Mouse (Mus musculus): ENCODE results near the gene Olfr26.
"Not testable (repeated sequence)": the region's sequence is repeated elsewhere in the genome, so short reads cannot be mapped to it uniquely, and the experiment has no call there.

Olfr26 gene

DNA sequence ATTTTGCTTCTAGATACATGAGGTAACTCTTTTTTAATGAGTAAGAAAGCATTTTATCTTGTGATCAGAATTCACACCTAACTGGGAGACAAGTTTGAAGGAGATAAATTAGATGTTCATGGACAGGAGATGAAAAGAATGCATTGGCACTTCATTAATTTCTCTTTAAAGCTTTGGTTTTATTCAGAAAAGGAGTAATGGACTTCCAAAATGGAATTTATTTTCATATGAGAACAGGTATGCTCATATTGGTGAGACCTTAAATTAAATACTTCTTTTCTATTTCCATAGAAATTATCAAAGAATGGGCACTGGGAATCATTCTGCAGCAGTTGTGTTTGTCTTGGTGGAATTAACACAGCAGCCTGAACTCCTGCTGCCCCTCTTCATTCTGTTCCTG lies at the start of gene Olfr26:
Gene Olfr26 (plus strand): TSS at position 301 of the 400 bp plus-strand sequence.
- no peak for DNase-seq (ENCODE audit: low read depth)

GRCm38 (mm10) chr9:38805696-38806095 lies 49.2 kb upstream of the Olfr26 start:
- DNase-seq (ENCODE audit: low read depth) = peak; percentile 2

DNA sequence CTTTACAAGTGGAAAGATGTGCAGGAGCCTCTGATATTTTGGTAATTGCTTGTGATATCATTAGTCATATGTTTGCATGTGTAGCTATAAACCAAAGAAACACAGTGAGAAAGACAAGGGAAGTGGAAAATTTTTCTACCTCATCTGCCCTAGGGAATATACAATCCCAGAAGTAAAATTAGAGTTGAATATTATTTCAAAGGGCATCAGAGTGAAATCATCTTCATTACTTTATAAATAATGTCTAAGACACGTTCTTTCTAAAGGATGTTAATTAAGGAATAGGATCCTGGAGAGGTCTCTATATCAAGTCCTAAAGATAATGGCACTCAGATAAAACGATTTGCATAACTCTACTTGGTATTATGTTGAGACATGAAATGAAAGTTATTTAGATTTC lies 40.5 kb upstream of the Olfr26 start, which contains the start of gene Olfr922:
Gene Olfr922 (plus strand): TSS at position 301 of the 400 bp plus-strand sequence.
- no peak for DNase-seq (ENCODE audit: low read depth)

DNA sequence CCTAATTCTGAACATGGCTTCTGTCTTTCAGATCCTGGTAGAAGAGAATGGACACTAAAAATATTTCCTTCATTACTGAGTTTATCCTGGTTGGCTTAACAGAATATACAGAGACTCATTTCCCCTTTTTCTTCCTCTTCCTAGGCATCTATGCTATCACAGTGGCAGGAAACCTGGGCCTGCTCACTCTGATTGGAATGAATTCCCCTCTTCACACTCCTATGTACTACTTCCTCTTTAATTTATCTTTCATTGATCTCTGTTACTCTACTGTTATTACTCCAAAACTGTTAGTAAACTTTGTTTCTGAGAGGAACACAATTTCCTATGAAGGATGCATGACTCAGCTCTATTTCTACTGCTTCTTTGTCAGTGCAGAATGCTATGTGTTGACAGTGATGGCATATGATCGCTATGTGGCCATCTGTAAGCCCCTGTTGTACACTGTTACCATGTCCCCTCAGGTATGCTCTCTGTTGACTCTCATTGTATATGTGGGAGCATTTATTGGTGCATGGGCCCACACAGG lies 39.3 kb upstream of the Olfr26 start:
- DNase-seq (ENCODE audit: low read depth) = no peak

DNA sequence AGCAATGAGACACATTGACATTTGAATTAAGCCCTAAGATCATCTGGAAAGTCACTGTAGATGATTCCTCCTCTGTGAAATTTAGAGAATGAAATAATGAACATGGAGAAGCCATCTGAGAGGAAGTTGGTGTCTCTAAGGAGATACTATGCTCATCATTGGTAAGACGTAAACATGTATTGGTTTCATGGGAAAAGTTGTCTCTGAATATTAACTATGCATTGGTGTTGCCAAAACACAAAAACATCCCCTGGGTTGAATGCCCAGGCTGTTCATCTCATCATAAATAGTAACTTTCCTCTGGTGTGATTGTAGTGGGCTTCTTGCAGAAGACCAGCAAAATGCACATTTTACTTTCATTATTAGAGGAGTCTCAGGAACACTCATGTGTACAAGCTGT lies 28.6 kb upstream of the Olfr26 start, which contains the start of gene Olfr923:
Gene Olfr923 (plus strand): TSS at position 301 of the 400 bp plus-strand sequence.
- DNase-seq (ENCODE audit: low read depth) = no peak

DNA sequence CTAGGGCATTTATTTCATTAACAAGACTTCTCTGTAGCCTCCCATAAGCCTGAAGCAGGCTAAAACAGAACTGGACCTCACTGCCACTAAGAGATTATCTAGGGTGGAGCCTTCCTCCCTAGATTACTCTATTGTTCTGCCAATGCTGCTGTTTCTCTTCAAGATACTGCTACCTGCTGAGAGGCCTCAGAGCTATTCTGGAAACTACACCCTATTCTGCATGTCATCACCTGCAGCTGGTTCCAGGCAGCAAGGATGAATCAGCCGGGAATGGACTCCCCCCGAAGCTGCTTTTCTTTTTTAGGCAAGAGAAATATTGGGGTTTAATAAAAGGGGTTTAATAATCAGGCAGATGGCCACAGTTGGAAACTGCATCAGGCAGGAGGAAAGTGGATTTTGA lies 21.8 kb upstream of the Olfr26 start:
- no peak for DNase-seq (ENCODE audit: low read depth)

DNA sequence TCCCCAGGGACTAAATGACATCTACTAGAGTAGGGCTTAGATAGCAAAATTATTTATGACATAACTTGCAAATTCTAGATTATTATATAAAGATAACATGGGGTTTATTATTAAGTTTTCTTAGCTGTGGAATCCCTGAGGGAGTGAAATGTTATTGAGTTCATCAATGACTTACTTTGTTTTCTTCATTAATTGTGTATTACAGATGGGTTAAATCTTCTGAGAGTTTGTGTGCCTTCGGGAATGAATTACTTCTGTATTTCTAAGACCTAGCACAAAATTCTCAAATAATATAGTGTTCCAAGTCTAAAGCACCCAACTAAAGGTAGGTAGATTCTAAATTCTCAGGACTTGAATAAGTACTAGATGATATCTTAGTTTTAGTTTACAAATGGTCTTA lies 10.7 kb upstream of the Olfr26 start, which contains the start of gene Olfr924:
Gene Olfr924 (plus strand): TSS at position 301 of the 400 bp plus-strand sequence.
- DNase-seq (ENCODE audit: low read depth) = no peak

DNA sequence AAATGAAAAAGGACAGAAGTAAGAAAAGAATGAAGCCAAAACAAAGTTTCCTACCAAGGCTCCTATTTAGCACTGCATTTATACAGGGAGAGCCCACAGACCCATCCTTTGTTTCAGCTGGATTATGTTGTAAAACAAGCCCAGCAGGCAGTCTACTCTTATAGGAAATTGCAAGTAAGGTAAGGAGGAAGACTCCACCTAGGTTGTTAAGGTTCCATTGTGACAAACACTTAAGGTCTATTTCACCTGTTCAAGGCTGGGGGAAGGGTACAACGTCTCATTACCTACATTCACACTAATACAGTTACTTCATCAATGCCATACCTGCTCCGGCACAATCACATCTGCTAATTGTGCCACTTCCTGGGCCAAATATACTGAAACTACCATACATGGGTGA lies 20.0 kb downstream of the Olfr26 start:
- not testable (repeated sequence) for DNase-seq (ENCODE audit: low read depth)

GRCm38 (mm10) chr9:38876826-38877225 lies 22.0 kb downstream of the Olfr26 start, which contains the start of gene Olfr926:
TSS of gene Olfr926 (plus strand) at chr9:38877126.
- no peak for DNase-seq (ENCODE audit: low read depth)

Measured in NIH3T3 (cell line).